Mouse (Mus musculus) heart, embryonic 10.5 days (tissue): ENCODE data around the gene Fam189b. TPM values are rescaled to one million over a fixed set of nuclear protein-coding genes. Genes with fewer than 3 reads are reported as not detected.

Source experiments
- DNase-seq: peaks from one replicate; pipeline ENCODE4 v3.0.0-alpha.2; 2017; ENCODE audit warnings: low spot score
- H3K27ac ChIP-seq: fragments of 300-500 bp; sonication (generic); 2 replicates; pipeline ENCODE4 v1.5.1; 2016; ENCODE audit warnings: mild to moderate bottlenecking
- H3K27me3 ChIP-seq: fragments of 300-500 bp; sonication (generic); 2 replicates; pipeline ENCODE4 v1.6.1; 2016; ENCODE audit warnings: mild to moderate bottlenecking; ENCODE audit not compliant: poor library complexity, insufficient read depth, severe bottlenecking
- H3K36me3 ChIP-seq: fragments of 300-500 bp; sonication (generic); 2 replicates; pipeline ENCODE4 v1.6.1; 2016; ENCODE audit warnings: mild to moderate bottlenecking, moderate library complexity
- H3K4me1 ChIP-seq: fragments of 300-500 bp; sonication (generic); 2 replicates; pipeline ENCODE4 v1.6.1; 2016; ENCODE audit warnings: mild to moderate bottlenecking
- H3K4me3 ChIP-seq: fragments of 300-500 bp; sonication (generic); 2 replicates; pipeline ENCODE4 v1.5.1; 2016; ENCODE audit warnings: mild to moderate bottlenecking, moderate library complexity
- H3K9me3 ChIP-seq: fragments of 300-500 bp; sonication (generic); 2 replicates; pipeline ENCODE4 v1.6.1; 2016; ENCODE audit warnings: mild to moderate bottlenecking, moderate library complexity
- WGBS: fragments of 180-500 bp; shearing (Covaris S2); methylation state at CpG from one replicate; pipeline ENCODE4 v1.1.7; 2016; 5-methylcytosine and 5-hydroxymethylcytosine counted together
- polyA plus RNA-seq: library from polyadenylated mRNA; unstranded; fragments of >200 nt; fragmentation: Nextera tagmentation; extraction: Ambion mirVana; gene quantifications from 2 replicates; pipeline ENCODE4 v1.2.1, GENCODE M21; 2016

Fam189b gene
- polyA plus RNA-seq, 1 experiment from 2014 or later = 21.0 TPM

GRCm38 (mm10) chr3:89228180-89228549 is 45.2 kb downstream of the Fam189b start:
- H3K36me3 ChIP-seq = peaks cover 3% of the 10 kb centered on the region; the same call in 1 of the 2 replicates
- no peaks in the 10 kb centered on the region for H3K9me3 ChIP-seq
- H3K27ac ChIP-seq = peak overlapping the region; percentile 85
- DNase-seq = peak; percentile 94
- peaks cover 77% of the 10 kb centered on the region for H3K27me3 ChIP-seq
- H3K4me3 ChIP-seq = peak overlapping the region; percentile 64
- WGBS = under 1% methylated on average over 20 of the region's 20 CpGs
- H3K4me1 ChIP-seq = peaks cover 53% of the 10 kb centered on the region

GRCm38 (mm10) chr3:89228836-89229235 is 45.9 kb downstream of the Fam189b start, which contains the start of gene Muc1:
Gene Muc1, plus strand, starts transcription at chr3:89229057.
- Histone ChIP-seq H3K4me1 (peaks cover 56% of the 10 kb centered on the region), H3K36me3 (no peaks in the 10 kb centered on the region), H3K27ac (peak within 1 kb of the TSS; percentile 85), H3K9me3 (no peaks in the 10 kb centered on the region), H3K4me3 (peak within 1 kb of the TSS; percentile 64), H3K27me3 (peaks cover 79% of the 10 kb centered on the region)
- DNase-seq = no peak
- WGBS = 20% methylated on average over 10 of the region's 10 CpGs

- Histone ChIP-seq H3K4me1 (peaks cover 52% of the 10 kb centered on the region), H3K27me3 (peaks cover 74% of the 10 kb centered on the region), H3K4me3 (0 out of 2 replicates have a peak overlapping the region, but pooled peaks have one; percentile 64), H3K9me3 (no peaks in the 10 kb centered on the region), H3K36me3 (no peaks in the 10 kb centered on the region), H3K27ac (no peak overlapping the region)
- WGBS = 62% methylated on average over 4 of the region's 4 CpGs
- DNase-seq = no peak
These were observed 46.3 kb downstream of the Fam189b start for GRCm38 (mm10) chr3:89229276-89229675.

- peaks cover 70% of the 10 kb centered on the region for H3K27me3 ChIP-seq
These were observed 47.6 kb downstream of the Fam189b start for GRCm38 (mm10) chr3:89230561-89230960.

GRCm38 (mm10) chr3:89231345-89231744 is 48.4 kb downstream of the Fam189b start:
- no peak overlapping the region for H3K4me3 ChIP-seq
- H3K9me3 ChIP-seq = no peaks in the 10 kb centered on the region
- peaks cover 69% of the 10 kb centered on the region for H3K27me3 ChIP-seq
- DNase-seq = no peak
- 0 out of 2 replicates have a peak, but pooled peaks cover 2% of the 10 kb centered on the region for H3K36me3 ChIP-seq
- 59% methylated on average over 7 of the region's 7 CpGs for WGBS
- H3K4me1 ChIP-seq = peaks cover 33% of the 10 kb centered on the region
- H3K27ac ChIP-seq = no peak overlapping the region

More at GRCm38 (mm10) chr3:89230561-89230960, 47.6 kb downstream of the Fam189b start:
- Histone ChIP-seq H3K9me3 (no peaks in the 10 kb centered on the region), H3K4me3 (no peak overlapping the region), H3K36me3 (0 out of 2 replicates have a peak, but pooled peaks cover 2% of the 10 kb centered on the region), H3K4me1 (peaks cover 41% of the 10 kb centered on the region), H3K27ac (no peak overlapping the region)
- no peak for DNase-seq
- 80% methylated on average over 2 of the region's 2 CpGs for WGBS

GRCm38 (mm10) chr3:89231772-89232275 is 48.9 kb downstream of the Fam189b start:
- Histone ChIP-seq H3K4me1 (peaks cover 28% of the 10 kb centered on the region), H3K36me3 (0 out of 2 replicates have a peak, but pooled peaks cover 2% of the 10 kb centered on the region), H3K27ac (no peak overlapping the region), H3K27me3 (peaks cover 68% of the 10 kb centered on the region), H3K9me3 (no peaks in the 10 kb centered on the region), H3K4me3 (no peak overlapping the region)
- no peak for DNase-seq
- 69% methylated on average over 16 of the region's 16 CpGs for WGBS

- Histone ChIP-seq H3K36me3 (peaks cover 5% of the 10 kb centered on the region; the same call in 1 of the 2 replicates), H3K9me3 (no peaks in the 10 kb centered on the region), H3K27ac (no peak overlapping the region), H3K27me3 (peaks cover 69% of the 10 kb centered on the region), H3K4me3 (no peak overlapping the region), H3K4me1 (peaks cover 22% of the 10 kb centered on the region)
- DNase-seq = no peak
- WGBS = 59% methylated on average over 6 of the region's 6 CpGs
These were observed 49.7 kb downstream of the Fam189b start for GRCm38 (mm10) chr3:89232614-89233013.

- Histone ChIP-seq H3K27ac (peak overlapping the region; percentile 36; the same call in 1 of the 2 replicates), H3K9me3 (no peaks in the 10 kb centered on the region), H3K36me3 (peaks cover 7% of the 10 kb centered on the region; the same call in 1 of the 2 replicates), H3K4me3 (no peak overlapping the region), H3K4me1 (peaks cover 20% of the 10 kb centered on the region), H3K27me3 (peaks cover 72% of the 10 kb centered on the region)
- WGBS = 75% methylated on average over 14 of the region's 14 CpGs
- DNase-seq = no peak
These were observed 50.7 kb downstream of the Fam189b start for GRCm38 (mm10) chr3:89233562-89234110.

GRCm38 (mm10) chr3:89236516-89236915 is 53.6 kb downstream of the Fam189b start:
- Histone ChIP-seq H3K9me3 (no peaks in the 10 kb centered on the region), H3K27me3 (peaks cover 46% of the 10 kb centered on the region), H3K4me1 (peaks cover 16% of the 10 kb centered on the region), H3K36me3 (peaks cover 7% of the 10 kb centered on the region; the same call in 1 of the 2 replicates), H3K4me3 (no peak overlapping the region), H3K27ac (no peak overlapping the region)
- DNase-seq = no peak
- 81% methylated on average over 10 of the region's 10 CpGs for WGBS

GRCm38 (mm10) chr3:89237682-89238081 is 54.7 kb downstream of the Fam189b start:
- H3K4me1 ChIP-seq = peaks cover 16% of the 10 kb centered on the region
- WGBS = 90% methylated on average over 21 of the region's 21 CpGs
- no peak overlapping the region for H3K27ac ChIP-seq
- peaks cover 34% of the 10 kb centered on the region for H3K27me3 ChIP-seq
- no peak for DNase-seq
- H3K9me3 ChIP-seq = no peaks in the 10 kb centered on the region
- peaks cover 7% of the 10 kb centered on the region; the same call in 1 of the 2 replicates for H3K36me3 ChIP-seq
- H3K4me3 ChIP-seq = no peak overlapping the region

- Histone ChIP-seq H3K27me3 (peaks cover 30% of the 10 kb centered on the region), H3K4me3 (no peak overlapping the region), H3K27ac (peak overlapping the region; percentile 23; the same call in 1 of the 2 replicates), H3K4me1 (peaks cover 17% of the 10 kb centered on the region), H3K36me3 (peaks cover 7% of the 10 kb centered on the region; the same call in 1 of the 2 replicates), H3K9me3 (no peaks in the 10 kb centered on the region)
- DNase-seq = no peak
- WGBS = 72% methylated on average over 12 of the region's 12 CpGs
These were observed 55.6 kb downstream of the Fam189b start for GRCm38 (mm10) chr3:89238494-89238893.
